Mouse (Mus musculus) kidney, embryonic 16.5 days (tissue): ENCODE results near the gene Fez2. TPM values are rescaled to one million over a fixed set of nuclear protein-coding genes. Genes with fewer than 3 reads are reported as not detected.

Source experiments
- ATAC-seq: fragments of 200-750 bp; cut with Nextera tagmentation; 2 replicates; pipeline ENCODE4 v1.8.0; 2017; ENCODE audit warnings: moderate TSS enrichment; ENCODE audit not compliant: low FRiP score, low TSS enrichment
- H3K27ac ChIP-seq: fragments of 300-500 bp; sonication (generic); 2 replicates; pipeline ENCODE4 v1.5.1; 2014; ENCODE audit warnings: low read length
- H3K27me3 ChIP-seq: fragments of 300-500 bp; sonication (generic); 2 replicates; pipeline ENCODE4 v1.6.1; 2014; ENCODE audit warnings: low read length, control low read depth, mixed read lengths; ENCODE audit not compliant: insufficient read depth
- H3K36me3 ChIP-seq: fragments of 300-500 bp; sonication (generic); 2 replicates; pipeline ENCODE4 v1.6.1; 2014; ENCODE audit warnings: low read length, control low read depth, mixed read lengths; ENCODE audit not compliant: insufficient read depth
- H3K4me1 ChIP-seq: fragments of 300-500 bp; sonication (generic); 2 replicates; pipeline ENCODE4 v1.6.1; 2014; ENCODE audit warnings: low read length, control low read depth, mixed read lengths; ENCODE audit not compliant: insufficient read depth
- H3K4me2 ChIP-seq: fragments of 300-500 bp; sonication (generic); replicated peaks from 2 replicates; pipeline ENCODE4 v1.6.1; 2014; ENCODE audit warnings: low read depth, low read length
- H3K4me3 ChIP-seq: fragments of 300-500 bp; sonication (generic); 2 replicates; pipeline ENCODE4 v1.5.1; 2014; ENCODE audit warnings: mild to moderate bottlenecking, low read length
- H3K9ac ChIP-seq: fragments of 300-500 bp; sonication (generic); replicated peaks from 2 replicates; pipeline ENCODE4 v1.6.1; 2014; ENCODE audit warnings: low read length
- H3K9me3 ChIP-seq: fragments of 300-500 bp; sonication (generic); 2 replicates; pipeline ENCODE4 v1.6.1; 2016; ENCODE audit warnings: low read length, control low read depth
- WGBS: fragments of 180-500 bp; shearing (Covaris S2); extraction: QIAGEN DNeasy Blood & Tissue Kit; methylation state at CpG from one replicate; pipeline ENCODE4 v1.1.7; 2014; 5-methylcytosine and 5-hydroxymethylcytosine counted together
- polyA plus RNA-seq: library from polyadenylated mRNA; unstranded; fragments of >200 nt; fragmentation: Nextera tagmentation; extraction: Ambion mirVana; gene quantifications from 2 replicates; pipeline ENCODE4 v1.2.1, GENCODE M21; 2015

Fez2 gene
- polyA plus RNA-seq, 1 experiment from 2014 or later: 42.8 TPM

GRCm38 (mm10) chr17:78321216-78321835 is 96.6 kb downstream of the Fez2 start:
- H3K27me3 ChIP-seq: no peaks in the 10 kb centered on the region
- no peak overlapping the region for H3K9ac ChIP-seq
- no peaks in the 10 kb centered on the region for H3K9me3 ChIP-seq
- no peak overlapping the region for H3K4me2 ChIP-seq
- H3K4me1 ChIP-seq: peaks cover 12% of the 10 kb centered on the region
- no peak overlapping the region for H3K4me3 ChIP-seq
- H3K36me3 ChIP-seq: 0 out of 2 replicates have a peak, but pooled peaks cover 6% of the 10 kb centered on the region
- no peak overlapping the region for H3K27ac ChIP-seq
- ATAC-seq: no peak
- 85% methylated on average over 11 of the region's 11 CpGs for WGBS

Other genes with a start within 250 kb of the Fez2 start
- gene Crim1, start 217.9 kb downstream of the Fez2 start, polyA plus RNA-seq: 5.3 and 5.4 TPM in 2 replicates
- 0.96 and 1.2 TPM in 2 replicates for gene Vit, start 89.9 kb upstream of the Fez2 start, polyA plus RNA-seq